Mouse (Mus musculus) E14TG2a.4 (cell line): ENCODE measurements around the gene Wipf2.
"Not testable (repeated sequence)": the region's sequence is repeated elsewhere in the genome, so short reads cannot be mapped to it uniquely, and the experiment has no call there.

Experiments
- H3K27me3 ChIP-seq: 2 replicates; pipeline ENCODE4 v1.6.1; 2014; ENCODE audit warnings: low read length, control low read depth; ENCODE audit not compliant: insufficient read depth
- H3K36me3 ChIP-seq: 2 replicates; pipeline ENCODE4 v1.6.1; 2014; ENCODE audit warnings: low read length, control low read depth; ENCODE audit not compliant: insufficient read depth
- H3K4me1 ChIP-seq: replicated peaks from 2 replicates; pipeline ENCODE4 v1.6.1; 2014; ENCODE audit warnings: low read depth, low read length, control low read depth
- H3K4me3 ChIP-seq: replicated peaks from 2 replicates; pipeline ENCODE4 v1.5.1; 2014; ENCODE audit warnings: mild to moderate bottlenecking, low read length
- H3K9me3 ChIP-seq: 2 replicates; pipeline ENCODE4 v1.6.1; 2014; ENCODE audit warnings: low read length, control low read depth
- CTCF ChIP-seq: conservative IDR thresholded peaks from 2 replicates; pipeline ENCODE4 v1.5.1; 2014; ENCODE audit warnings: low read length
- NANOG ChIP-seq: IDR thresholded peaks from 2 replicates; pipeline ENCODE4 v1.6.1; 2014; ENCODE audit warnings: borderline replicate concordance, low read length, mixed read lengths
- POU5F1 ChIP-seq: IDR thresholded peaks from 2 replicates; pipeline ENCODE4 v1.6.1; 2014; ENCODE audit warnings: low read length, borderline replicate concordance

Wipf2 gene

DNA sequence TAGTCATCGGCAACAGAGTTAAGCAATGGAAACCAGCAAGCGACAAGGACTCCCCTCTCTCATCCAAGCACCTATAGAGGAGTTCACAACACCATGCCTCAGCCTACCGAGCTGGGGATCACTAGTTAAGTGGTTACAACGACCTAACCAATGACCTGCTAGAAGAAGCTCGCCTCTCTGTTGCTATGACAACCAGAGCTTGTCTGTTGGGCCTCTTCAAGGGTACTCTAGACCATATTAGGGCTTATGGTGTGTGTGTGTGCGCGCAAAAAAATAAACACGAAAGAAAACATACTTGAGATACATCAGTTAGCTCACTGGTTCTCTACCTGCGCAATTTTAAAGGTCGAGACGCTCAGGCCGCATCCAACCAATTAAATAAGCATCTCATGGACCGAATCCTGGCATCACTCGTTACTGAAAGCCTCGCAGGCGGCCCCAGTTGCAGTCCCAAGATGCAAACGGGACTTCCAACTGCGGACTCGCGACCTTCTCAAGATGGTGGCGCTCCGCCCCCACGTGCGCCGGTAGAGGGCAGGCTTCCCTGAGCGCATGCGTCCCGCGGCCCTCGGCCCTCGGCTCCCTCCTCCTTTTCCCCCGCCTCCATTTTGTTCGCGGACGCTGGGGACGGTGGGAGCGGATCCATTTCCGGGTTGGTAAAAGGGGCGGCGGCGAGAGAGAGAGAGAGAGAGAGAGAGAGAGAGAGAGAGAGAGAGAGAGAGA is at the start of gene Wipf2:
TSS of gene Wipf2 (plus strand) at position 611 of the 723 bp plus-strand sequence.
- H3K27me3 ChIP-seq, result no peaks in the 10 kb centered on the region
- peak within 1 kb of the TSS; percentile 83 for H3K4me3 ChIP-seq
- peaks cover 28% of the 10 kb centered on the region for H3K4me1 ChIP-seq
- H3K9me3 ChIP-seq, result no peaks in the 10 kb centered on the region
- H3K36me3 ChIP-seq, result peaks cover 17% of the 10 kb centered on the region
- TF ChIP-seq NANOG, result no peak
- TF ChIP-seq CTCF, result no peak
- no peak for TF ChIP-seq POU5F1

DNA sequence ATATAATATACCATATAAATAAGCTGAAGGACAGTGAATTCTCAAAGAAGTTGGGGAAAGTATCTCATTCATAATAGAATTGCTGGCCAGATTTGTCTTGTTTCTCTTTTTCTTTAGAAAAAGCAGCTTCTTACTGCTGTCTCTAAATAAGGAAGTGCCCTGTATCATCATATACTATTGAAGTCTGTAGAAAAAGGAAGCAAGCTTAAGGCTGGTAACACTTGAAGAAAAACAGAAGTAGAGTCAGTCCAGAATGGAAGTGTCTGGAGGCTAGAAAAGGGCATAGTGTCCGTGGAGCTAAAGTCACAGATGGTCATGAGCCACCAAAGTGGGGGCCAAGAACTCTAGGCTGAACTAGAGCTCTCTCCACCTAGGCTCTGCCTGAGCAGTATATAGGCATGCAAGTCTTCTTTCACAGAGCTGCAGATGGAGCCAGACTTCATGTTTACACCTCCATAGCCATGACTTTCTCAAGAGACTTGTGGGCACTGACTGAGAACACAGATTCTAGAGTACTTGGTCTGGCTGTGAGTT is 46.7 kb upstream of the Wipf2 start:
- peaks cover 16% of the 10 kb centered on the region for H3K4me1 ChIP-seq

DNA sequence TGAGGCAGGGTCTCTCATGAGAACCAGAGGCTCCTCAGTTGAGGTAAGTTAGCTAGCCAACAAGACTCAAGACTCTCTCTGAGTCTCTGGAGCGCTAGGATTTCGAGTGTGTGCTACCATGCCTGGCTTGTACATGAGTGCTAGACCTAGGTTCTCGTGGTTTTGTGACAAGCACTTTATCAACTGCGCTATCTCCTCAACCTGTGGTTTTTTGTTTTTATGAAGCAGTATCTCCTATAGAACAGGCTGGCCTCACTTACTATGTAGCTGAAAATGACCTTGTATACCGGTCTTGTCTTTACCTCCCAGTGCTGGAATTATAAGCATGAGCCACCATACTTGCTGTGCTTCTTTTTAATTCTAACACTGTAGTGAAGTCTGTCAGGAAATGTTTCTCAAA is 42.5 kb upstream of the Wipf2 start:
- H3K4me3 ChIP-seq, result no peak overlapping the region
- no peaks in the 10 kb centered on the region for H3K9me3 ChIP-seq
- H3K36me3 ChIP-seq, result peaks cover 90% of the 10 kb centered on the region
- TF ChIP-seq POU5F1 (no peak), CTCF (no peak), NANOG (no peak)
- no peaks in the 10 kb centered on the region for H3K27me3 ChIP-seq
- peaks cover 15% of the 10 kb centered on the region for H3K4me1 ChIP-seq

More for the DNA sequence above, 46.7 kb upstream of the Wipf2 start:
- no peaks in the 10 kb centered on the region for H3K9me3 ChIP-seq
- TF ChIP-seq CTCF, result no peak
- TF ChIP-seq POU5F1, result no peak
- H3K4me3 ChIP-seq, result no peak overlapping the region
- H3K27me3 ChIP-seq, result no peaks in the 10 kb centered on the region
- peaks cover 82% of the 10 kb centered on the region for H3K36me3 ChIP-seq

DNA sequence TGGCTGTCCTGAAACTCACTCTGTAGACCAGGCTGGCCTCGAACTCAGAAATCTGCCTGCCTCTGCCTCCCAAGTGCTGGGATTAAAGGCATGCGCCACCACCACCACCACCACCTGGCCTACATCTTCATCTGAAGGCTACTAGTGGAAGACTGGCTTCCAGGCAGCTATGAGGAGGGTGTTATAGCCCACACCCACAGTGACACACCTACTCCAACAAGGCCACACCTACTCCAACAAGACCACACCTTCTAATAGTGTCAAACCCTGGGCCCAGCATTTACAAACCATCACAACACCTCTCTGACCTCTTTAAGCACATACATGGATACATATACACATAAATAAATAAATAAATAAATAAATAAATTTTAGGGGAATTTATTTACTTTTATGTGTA is 37.4 kb upstream of the Wipf2 start:
- peaks cover 35% of the 10 kb centered on the region for H3K4me1 ChIP-seq
- H3K9me3 ChIP-seq, H3K27me3 ChIP-seq, H3K4me3 ChIP-seq: not testable (repeated sequence)
- H3K36me3 ChIP-seq, result peaks cover 85% of the 10 kb centered on the region

DNA sequence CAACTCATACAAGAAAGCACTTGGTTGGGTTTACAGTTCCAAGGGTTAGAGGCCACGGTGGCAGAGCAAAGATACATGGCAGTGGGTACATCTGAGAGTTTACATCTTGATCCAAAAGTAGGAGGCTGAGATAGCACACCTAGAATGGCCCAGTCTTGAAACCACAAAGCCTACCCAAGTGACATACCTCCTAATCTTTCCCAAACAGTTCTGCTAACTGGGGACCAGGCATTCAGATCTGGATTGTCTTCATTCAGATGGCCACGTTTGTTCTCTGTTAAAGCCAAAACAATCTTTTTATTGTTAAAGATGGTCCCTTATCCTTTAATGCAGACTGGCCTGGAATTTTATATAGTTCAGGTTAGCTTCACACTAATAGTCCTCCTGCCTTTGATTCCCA is 35.6 kb upstream of the Wipf2 start:
- H3K4me3 ChIP-seq, result no peak overlapping the region
- peaks cover 85% of the 10 kb centered on the region for H3K36me3 ChIP-seq
- peaks cover 29% of the 10 kb centered on the region for H3K4me1 ChIP-seq
- no peaks in the 10 kb centered on the region for H3K9me3 ChIP-seq
- H3K27me3 ChIP-seq, result no peaks in the 10 kb centered on the region
- TF ChIP-seq NANOG (no peak), POU5F1 (no peak), CTCF (no peak)

DNA sequence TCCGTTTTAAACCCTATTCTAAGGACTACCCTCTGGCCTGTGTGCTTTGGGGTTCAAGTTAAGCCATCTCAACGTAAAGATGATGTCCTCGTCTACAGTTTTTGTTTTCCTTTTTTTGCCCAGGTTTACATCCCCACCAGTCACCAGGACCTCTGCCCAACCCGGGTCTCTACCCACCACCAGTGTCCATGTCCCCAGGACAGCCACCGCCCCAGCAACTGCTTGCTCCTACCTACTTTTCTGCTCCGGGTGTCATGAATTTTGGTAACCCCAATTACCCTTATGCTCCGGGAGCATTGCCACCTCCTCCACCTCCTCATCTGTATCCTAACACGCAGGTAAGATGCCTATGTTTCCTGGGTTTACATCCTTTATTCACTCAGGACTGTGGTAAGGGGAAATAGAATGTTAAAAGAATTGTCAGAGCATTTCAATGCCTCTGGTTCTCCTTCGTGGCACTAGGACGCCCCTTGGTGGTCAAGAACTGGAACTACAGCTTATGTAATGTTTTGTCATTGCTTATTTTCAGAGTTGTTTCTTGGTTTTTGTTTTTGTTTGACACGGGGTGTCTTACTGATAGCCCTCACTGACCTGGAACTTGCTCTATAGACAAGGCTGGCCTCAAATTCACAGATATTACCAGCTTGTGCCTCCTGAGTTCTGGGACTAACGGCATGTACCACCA is 34.2 kb upstream of the Wipf2 start:
- no peaks in the 10 kb centered on the region for H3K27me3 ChIP-seq
- peaks cover 82% of the 10 kb centered on the region for H3K36me3 ChIP-seq
- TF ChIP-seq NANOG (no peak), POU5F1 (no peak), CTCF (peak; percentile 80)
- H3K4me1 ChIP-seq, result peaks cover 40% of the 10 kb centered on the region
- H3K9me3 ChIP-seq, result no peaks in the 10 kb centered on the region
- no peak overlapping the region for H3K4me3 ChIP-seq

DNA sequence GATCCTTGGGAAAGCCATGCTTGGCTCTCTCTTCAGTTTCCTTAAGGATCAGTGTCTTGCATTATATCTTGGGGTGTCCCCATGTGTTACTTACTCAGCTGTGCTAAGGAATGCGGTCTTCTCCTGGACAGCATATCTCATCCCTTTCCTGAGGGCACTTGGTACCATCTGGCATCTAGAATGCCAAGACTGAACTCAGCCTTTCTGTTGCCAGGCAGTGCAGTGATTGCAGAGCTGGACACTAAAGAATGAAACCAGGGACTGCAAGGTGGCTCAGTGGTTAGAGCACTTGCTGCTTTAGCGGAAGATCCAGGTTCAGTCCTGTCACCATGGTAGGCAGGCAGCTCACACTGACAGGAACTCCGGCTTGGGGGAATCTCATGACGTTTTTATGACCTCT is 33.6 kb upstream of the Wipf2 start:
- Histone ChIP-seq H3K9me3 (no peaks in the 10 kb centered on the region), H3K27me3 (no peaks in the 10 kb centered on the region), H3K4me1 (peaks cover 45% of the 10 kb centered on the region), H3K4me3 (no peak overlapping the region), H3K36me3 (peaks cover 75% of the 10 kb centered on the region)
- no peak for TF ChIP-seq POU5F1
- TF ChIP-seq CTCF, result no peak
- TF ChIP-seq NANOG, result no peak

DNA sequence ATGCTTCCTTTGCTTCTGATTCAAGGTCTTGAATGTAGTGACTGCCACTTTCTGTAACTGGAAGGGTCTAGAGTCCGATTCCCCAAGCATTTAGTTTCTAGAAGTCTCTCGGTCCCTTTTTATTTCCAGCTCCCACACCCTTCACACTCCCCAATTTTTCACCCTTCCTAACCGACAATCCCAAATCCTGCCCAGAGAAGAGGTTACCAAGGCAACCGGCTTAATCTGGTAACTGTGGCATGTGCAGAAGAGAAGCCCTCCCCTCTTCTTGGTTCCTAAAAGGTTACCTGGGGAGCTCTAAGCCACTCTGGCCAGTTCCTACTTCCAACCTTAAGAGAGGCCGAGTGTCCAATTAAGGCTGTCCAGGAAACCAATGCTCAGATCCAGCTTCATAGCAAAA is 28.1 kb upstream of the Wipf2 start:
- Histone ChIP-seq H3K36me3 (peaks cover 30% of the 10 kb centered on the region), H3K4me3 (0 out of 2 replicates have a peak overlapping the region, but pooled peaks have one; percentile 3), H3K27me3 (peaks cover 42% of the 10 kb centered on the region), H3K9me3 (no peaks in the 10 kb centered on the region), H3K4me1 (peaks cover 62% of the 10 kb centered on the region)
- TF ChIP-seq CTCF (no peak), NANOG (no peak), POU5F1 (no peak)
